In the genomic region with DNA sequence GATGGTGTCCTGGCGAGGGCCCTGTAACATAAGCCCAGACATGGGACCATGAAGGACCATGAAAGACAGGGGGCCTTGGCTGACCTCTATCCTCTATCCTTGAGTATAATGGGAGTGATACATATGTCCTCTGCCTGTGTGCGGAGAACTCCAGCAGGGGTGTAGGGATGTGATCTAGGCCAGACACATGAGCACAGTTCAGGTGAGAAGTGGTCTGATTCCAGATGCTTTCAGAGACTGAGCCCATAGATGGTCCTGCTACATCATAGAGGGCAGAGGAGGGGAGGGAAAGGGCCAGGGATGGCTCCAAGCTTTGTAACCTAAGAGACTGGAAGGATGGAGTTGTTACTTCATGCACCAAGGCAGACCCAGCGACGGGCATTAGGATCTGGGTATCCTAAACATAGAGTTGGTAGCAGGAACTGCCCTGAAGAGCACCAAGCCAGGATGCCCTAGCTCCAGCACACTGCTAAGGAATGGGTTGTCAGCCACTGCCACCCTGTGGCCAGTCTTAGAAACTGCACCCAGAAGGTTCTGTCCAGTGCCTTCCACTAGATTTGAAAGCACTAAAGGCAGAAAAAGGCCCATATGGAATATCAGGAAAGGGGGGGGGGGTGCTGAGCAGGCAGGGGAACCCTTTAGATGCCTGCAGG, we compare ENCODE assay signal across 9 mouse cellular contexts. TPM values are rescaled to one million over a fixed set of nuclear protein-coding genes. Genes with fewer than 3 reads are reported as not detected.
A peak's percentile ranks its signal among the peaks of the same experiment; 100 is the strongest.
DNase-seq lines count a peak whose midpoint lies in the region; ATAC-seq and TF ChIP-seq lines count a peak whose summit lies in the region.
"Had no signal": no experiment of that assay in that cellular context is flagged by ENCODE, and none has a peak within 500 bp of the region (broad histone marks: within the 10 kb centered on the region; RNA-seq: fewer than 3 reads in every experiment).

No protein-coding gene starts in this region.

- peak; percentile 94 for TF ChIP-seq CTCF in brain, embryonic 14.5 days (IDR thresholded peaks at IDR 0.05; ENCODE audit: borderline replicate concordance, extremely low read depth, insufficient read depth, insufficient read length)
- peak; percentile 45; the same call in 1 of the 2 replicates for TF ChIP-seq CTCF in thymus, adult 2 months (IDR thresholded peaks at IDR 0.05; ENCODE audit: borderline replicate concordance, control insufficient read depth, extremely low read depth, insufficient read depth, low read length, poor library complexity)

- no peak overlapping the region for H3K27ac ChIP-seq in liver, embryonic 12.5 days
- H3K27ac ChIP-seq in limb, embryonic 11.5 days (replicated peaks; ENCODE audit: low read depth, low read length) = no peak overlapping the region
- no peak overlapping the region for H3K27ac ChIP-seq in thymus, adult 2 months (ENCODE audit: control insufficient read depth, insufficient read depth, low read length)
- H3K27ac ChIP-seq: liver, embryonic 15.5 days had no signal

- no peaks in the 10 kb centered on the region for H3K27me3 ChIP-seq in liver, embryonic 12.5 days (replicated peaks)
- no peaks in the 10 kb centered on the region for H3K27me3 ChIP-seq in limb, embryonic 11.5 days (ENCODE audit: control insufficient read depth, insufficient read depth, low read length)
- H3K27me3 ChIP-seq in thymus, adult 2 months (ENCODE audit: control insufficient read depth, insufficient read depth, low read length) = no peaks in the 10 kb centered on the region
- H3K27me3 ChIP-seq: liver, embryonic 15.5 days had no signal

- H3K9ac ChIP-seq in liver, embryonic 12.5 days = no peak overlapping the region
- no peak overlapping the region for H3K9ac ChIP-seq in limb, embryonic 11.5 days (ENCODE audit: low read length)
- H3K9ac ChIP-seq: liver, embryonic 15.5 days had no signal

- H3K9me3 ChIP-seq in liver, embryonic 12.5 days (replicated peaks) = no peaks in the 10 kb centered on the region
- H3K9me3 ChIP-seq in limb, embryonic 11.5 days (ENCODE audit: control insufficient read depth, low read length) = no peaks in the 10 kb centered on the region
- H3K9me3 ChIP-seq: liver, embryonic 15.5 days had no signal

- DNase-seq in liver = peak; percentile 51
- DNase-seq in brain, embryonic 14.5 days (ENCODE audit: low read depth) = peak; percentile 83
- peak; percentile 73 for DNase-seq in limb, embryonic 11.5 days (ENCODE audit: low spot score)
- DNase-seq in natural killer cell, adult 2 months (ENCODE audit: low spot score in 2 of 2) = peak; percentile 7 to 29
- peak; percentile 57 for DNase-seq in thymus, adult 2 months

- WGBS in liver, embryonic 12.5 days (ENCODE audit: insufficient replicate concordance) = 35% methylated on average over 4 of the region's 4 CpGs
- 39% methylated on average over 4 of the region's 4 CpGs for WGBS in limb, embryonic 11.5 days
- WGBS in thymus, adult 2 months = 50% methylated on average over 4 of the region's 4 CpGs

- no peaks in the 10 kb centered on the region for H3K36me3 ChIP-seq in liver, embryonic 12.5 days
- no peaks in the 10 kb centered on the region for H3K36me3 ChIP-seq in limb, embryonic 11.5 days (ENCODE audit: control insufficient read depth, insufficient read depth, low read length)
- H3K36me3 ChIP-seq in thymus, adult 2 months (ENCODE audit: control insufficient read depth, insufficient read depth, low read length) = peaks cover 4% of the 10 kb centered on the region
- H3K36me3 ChIP-seq: liver, embryonic 15.5 days had no signal

- no peak overlapping the region for H3K4me2 ChIP-seq in liver, embryonic 12.5 days
- no peak overlapping the region for H3K4me2 ChIP-seq in limb, embryonic 11.5 days (ENCODE audit: low read depth, severe bottlenecking)
- H3K4me2 ChIP-seq: liver, embryonic 15.5 days had no signal

- no peak for ATAC-seq in liver, embryonic 12.5 days
- peak; percentile 56; the same call in 1 of the 2 replicates for ATAC-seq in erythroblast, adult 5-6 weeks (replicated peaks; ENCODE audit: low FRiP score, poor library complexity, severe bottlenecking)
- ATAC-seq in inflammation-experienced regulatory T-cells, adult 6 months = peak; percentile 82
- peak; percentile 68 for ATAC-seq in limb, embryonic 11.5 days (ENCODE audit: insufficient number of reproducible peaks, low FRiP score, low TSS enrichment, low read depth)

- H3K4me3 ChIP-seq in liver, embryonic 12.5 days = no peak overlapping the region
- no peak overlapping the region for H3K4me3 ChIP-seq in limb, embryonic 11.5 days (ENCODE audit: low read depth, low read length)
- H3K4me3 ChIP-seq in thymus, adult 2 months (ENCODE audit: control insufficient read depth, insufficient read depth, low read length) = no peak overlapping the region
- H3K4me3 ChIP-seq: liver, embryonic 15.5 days had no signal

- no peak for TF ChIP-seq POLR2A in brain, embryonic 14.5 days (IDR thresholded peaks at IDR 0.05; ENCODE audit: borderline replicate concordance, extremely low read depth, insufficient read depth, insufficient read length, poor library complexity, severe bottlenecking)
- no peak for TF ChIP-seq POLR2A in thymus, adult 2 months (IDR thresholded peaks at IDR 0.05; ENCODE audit: control insufficient read depth, extremely low read depth, insufficient read depth, low read length, poor library complexity)

- 0 out of 2 replicates have a peak, but pooled peaks cover 5% of the 10 kb centered on the region for H3K4me1 ChIP-seq in liver, embryonic 12.5 days
- 0 out of 2 replicates have a peak, but pooled peaks cover 3% of the 10 kb centered on the region for H3K4me1 ChIP-seq in limb, embryonic 11.5 days (ENCODE audit: control insufficient read depth, insufficient read depth, low read length)
- H3K4me1 ChIP-seq in thymus, adult 2 months (replicated peaks; ENCODE audit: control insufficient read depth, insufficient read depth, low read length) = no peaks in the 10 kb centered on the region
- H3K4me1 ChIP-seq: liver, embryonic 15.5 days had no signal

RNA-seq across cellular contexts. Expression of gene Edn2, which starts 31.6 kb away (rescaled TPM):
- 0.15 and 0.35 TPM in 2 replicates for polyA plus RNA-seq in liver, embryonic 12.5 days (2016; fragmentation: Nextera tagmentation; extraction: Ambion mirVana)
- 0.30 TPM in 1 of 2 replicates, not detected in the other for polyA plus RNA-seq in brain, embryonic 14.5 days (2012; rRNA removed)
- total RNA-seq in erythroblast, adult 5-6 weeks (2015; ENCODE audit: low replicate concordance) = not detected in 2 replicates
- not detected in 2 replicates for total RNA-seq in erythroblast, adult 5-6 weeks (2017; ENCODE audit: low replicate concordance)
- polyA plus RNA-seq in inflammation-experienced regulatory T-cells, adult 6 months (2017; shearing (Covaris generic)) = not detected
- 0.13 TPM in 1 of 2 replicates, not detected in the other for polyA plus RNA-seq in limb, embryonic 11.5 days (2014; fragmentation: Nextera tagmentation; extraction: Ambion mirVana)
- 0.65 and 1.2 TPM in 2 replicates for polyA plus RNA-seq in thymus, adult 2 months (2012; rRNA removed)
- polyA plus RNA-seq: liver, embryonic 15.5 days had no signal

Comparison
In these comparisons a context has a peak if more than half of its experiments do, and no peak if none do; other contexts are left out.
1. DNase-seq: peak in every context shown above with its lines; median percentile 83 in brain, embryonic 14.5 days; 73 in limb, embryonic 11.5 days; 57 in thymus, adult 2 months; 51 in liver; 18 in natural killer cell, adult 2 months.